ENCODE assay signal across 20 mouse cellular contexts in genomic region chr10:12803939-12804338, GRCm38 (mm10).
"Had no signal": no experiment of that assay in that cellular context is flagged by ENCODE, and none has a peak within 500 bp of the region (broad histone marks: within the 10 kb centered on the region; RNA-seq: fewer than 3 reads in every experiment).

No protein-coding gene starts in this region.

- H3K9ac ChIP-seq: limb, embryonic 13.5 days; liver, embryonic 13.5 days; lung, embryonic 14.5 days; midbrain, embryonic 12.5 days; neural tube, embryonic 12.5 days; neural tube, embryonic 15.5 days had no signal

- H3K4me3 ChIP-seq: limb, embryonic 13.5 days; liver, embryonic 13.5 days; midbrain, embryonic 12.5 days; neural tube, embryonic 12.5 days; neural tube, embryonic 15.5 days had no signal

- H3K27ac ChIP-seq: limb, embryonic 13.5 days; liver, embryonic 13.5 days; macrophage; midbrain, embryonic 12.5 days; neural tube, embryonic 12.5 days; neural tube, embryonic 15.5 days; stomach, postnatal 0 days had no signal

- ATAC-seq: lung, postnatal 0 days; midbrain, embryonic 16.5 days had no signal

- H3K36me3 ChIP-seq: limb, embryonic 13.5 days; liver, embryonic 13.5 days; midbrain, embryonic 12.5 days; neural tube, embryonic 12.5 days; neural tube, embryonic 15.5 days had no signal

- H3K27me3 ChIP-seq: limb, embryonic 13.5 days; liver, embryonic 13.5 days; midbrain, embryonic 12.5 days; neural tube, embryonic 12.5 days; neural tube, embryonic 15.5 days had no signal

- H3K9me3 ChIP-seq: limb, embryonic 13.5 days; liver, embryonic 13.5 days; midbrain, embryonic 12.5 days; neural tube, embryonic 12.5 days; neural tube, embryonic 15.5 days had no signal

- DNase-seq: kidney, adult 8-10 months; kidney, postnatal 14 days; kidney, postnatal 4 days; left cerebral cortex, postnatal 4 days; liver, embryonic 13.5 days; lung, embryonic 14.5 days; right cerebral cortex, adult 18-20 months; right cerebral cortex, postnatal 14 days; right cerebral cortex, postnatal 4 days; thymus, adult 2 months; thymus, postnatal 14 days; thymus, postnatal 4 days had no signal

- H3K4me1 ChIP-seq: midbrain, embryonic 12.5 days had no signal

- H3K4me2 ChIP-seq: limb, embryonic 13.5 days; liver, embryonic 13.5 days; lung, embryonic 14.5 days; midbrain, embryonic 12.5 days; neural tube, embryonic 12.5 days; neural tube, embryonic 15.5 days had no signal
